Mouse (Mus musculus) C2C12 (cell line): Measurements from ENCODE around the gene Bcar3.

Source experiments
- MAX ChIP-seq: IDR thresholded peaks from one replicate; pipeline ENCODE4 v1.6.1; 2011; ENCODE audit warnings: mild to moderate bottlenecking, control low read depth
- MYOG ChIP-seq: IDR thresholded peaks from one replicate; pipeline ENCODE4 v1.6.1; 2011; ENCODE audit not compliant: control insufficient read depth, insufficient read length; ENCODE audit errors: extremely low read depth

GRCm38 (mm10) chr3:122413729-122414561, 120.0 kb downstream of the Bcar3 start:
- no peak for TF ChIP-seq MYOG
- no peak for TF ChIP-seq MAX
